Mouse (Mus musculus): Measurements from ENCODE around the gene Thra.

DNA sequence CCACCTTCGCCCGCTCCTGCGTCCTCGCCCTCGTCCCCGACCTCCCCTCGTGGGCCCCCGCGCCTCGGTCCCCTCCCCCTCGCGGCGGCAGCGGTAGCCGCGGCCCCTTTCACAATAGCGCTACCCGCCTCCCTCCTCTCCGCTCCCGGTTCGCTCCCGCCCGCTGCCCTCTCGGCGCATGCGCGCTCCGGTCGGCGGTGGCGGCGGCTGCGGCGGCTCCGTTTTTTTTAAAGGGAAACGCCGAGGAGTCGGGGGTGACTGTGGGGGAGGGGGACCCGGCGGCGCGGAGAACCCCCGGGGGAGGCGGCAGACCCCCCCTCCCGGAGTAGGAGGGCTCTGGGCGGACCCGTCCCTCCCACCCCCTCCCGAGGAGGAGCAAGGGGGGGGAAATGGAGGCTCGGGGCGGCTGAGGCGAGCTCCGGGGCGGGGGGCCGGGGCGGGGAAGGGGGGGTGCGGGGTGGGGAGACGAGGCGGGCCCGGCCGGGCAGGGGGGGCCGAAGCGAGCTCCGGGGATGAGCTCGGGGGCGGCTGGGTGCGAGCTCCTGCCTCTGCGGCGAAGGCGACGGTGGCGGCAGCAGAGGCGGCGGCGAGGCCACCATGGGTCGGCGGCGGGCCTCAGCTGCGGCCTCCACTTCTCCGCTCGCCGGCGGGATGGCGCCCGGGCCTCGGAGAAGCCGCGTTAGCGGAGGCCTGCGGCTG, 54.7 kb downstream of the Thra start, which contains the start of gene Msl1:
- TF ChIP-seq CTCF (IDR thresholded peaks at IDR 0.05; ENCODE audit: borderline replicate concordance, insufficient read depth, low read length) (no peak), POLR2A (IDR thresholded peaks at IDR 0.05; ENCODE audit: low read depth, low read length) (peak; percentile 49)
